Mouse (Mus musculus) v-Abl transformed pro-B cells (cell line): ENCODE results near the gene Vegfb.

Source experiments
- in situ Hi-C, 2 experiments: fragments of 400-800 bp; cut with MboI; formaldehyde crosslinking; loops; one replicate each; pipeline ENCODE4 v1.15.1; 2025; ENCODE audit not compliant: unreplicated experiment in 2 of 2

Vegfb gene

DNA sequence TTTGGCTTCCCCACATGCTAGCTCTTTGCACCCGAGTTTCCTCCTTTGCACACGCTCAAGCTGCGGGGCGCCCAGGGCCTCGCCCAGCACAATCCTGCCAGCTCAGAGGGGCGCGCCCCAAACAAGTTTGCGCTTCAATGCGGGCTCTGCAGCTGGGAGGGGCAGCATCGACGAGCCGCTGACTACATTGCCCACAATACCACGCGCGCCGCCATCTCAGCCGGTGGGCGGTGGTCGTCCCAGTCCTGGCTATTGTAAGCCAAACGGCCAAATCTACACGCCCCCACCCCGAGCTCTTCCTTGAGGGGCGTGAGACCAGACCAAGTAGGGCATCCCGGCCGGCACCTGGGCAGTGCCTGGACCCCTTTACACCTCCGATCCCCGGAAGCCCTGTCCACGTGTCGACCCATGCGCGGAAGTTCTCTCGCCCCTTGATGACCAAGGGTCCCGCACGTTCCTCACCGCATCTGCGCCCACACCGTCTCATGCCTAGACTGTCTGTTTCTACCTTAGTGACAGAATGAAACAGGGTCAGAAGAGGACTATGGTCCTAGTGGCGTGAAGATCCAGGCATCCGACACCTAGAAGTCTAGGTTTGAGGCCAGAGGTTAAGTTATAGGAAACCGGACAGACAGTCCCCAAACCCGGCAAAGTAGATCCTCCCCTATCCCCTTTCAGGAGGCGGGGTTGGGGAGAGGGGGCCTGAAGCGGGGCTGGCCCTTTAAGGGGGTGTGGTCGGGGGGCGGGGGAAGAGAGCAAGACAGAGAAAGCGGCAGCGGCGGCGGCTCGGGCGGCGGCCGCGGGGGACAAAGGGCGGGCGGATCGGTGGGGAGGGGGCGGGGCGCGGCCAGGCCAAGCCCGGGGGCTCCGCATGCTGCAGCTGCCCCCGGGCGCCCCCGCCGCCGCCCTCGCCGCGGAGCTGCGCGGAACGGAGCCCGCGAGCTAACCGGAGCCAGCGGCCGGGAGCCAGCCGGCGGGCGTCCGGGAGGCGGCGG, 12.9 kb downstream of the Vegfb start, which contains the start of gene Ppp1r14b:
Ppp1r14b (plus strand) TSS at position 758 of the 995 bp plus-strand sequence.
- in situ Hi-C loops = loop anchor here (5.0 kb wide), 2 partner anchors 48 to 52 kb away; partner anchors contain the start of gene Esrra (in 2 of the 2)

DNA sequence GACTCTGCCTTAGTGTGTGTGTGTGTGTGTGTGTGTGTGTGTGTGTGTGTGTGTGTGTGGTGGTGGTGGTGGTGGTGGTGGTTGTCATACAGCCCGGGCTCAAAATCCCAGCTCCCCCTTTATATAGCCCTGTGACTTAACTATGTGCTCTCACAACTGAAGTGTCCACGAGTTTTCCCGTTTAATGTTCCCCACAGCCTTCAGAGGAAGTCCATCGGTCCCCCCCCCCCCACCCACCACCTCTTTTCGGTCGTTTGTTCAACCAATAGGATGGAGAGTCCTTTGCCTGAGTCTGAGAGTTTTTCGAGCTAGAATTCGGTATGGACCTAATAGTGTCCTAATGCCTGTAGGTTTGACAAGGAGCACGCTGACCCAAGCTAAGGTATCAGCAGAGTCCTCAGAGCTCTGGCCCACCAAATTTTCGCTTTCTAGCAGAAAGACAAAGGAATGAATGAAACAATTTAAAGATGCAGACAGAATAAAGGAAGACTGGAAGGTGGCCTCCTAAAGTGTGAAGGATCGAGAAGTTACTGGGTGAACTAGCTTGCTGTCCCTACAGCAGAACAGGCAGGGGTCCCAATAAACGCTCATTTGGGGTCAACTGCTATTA, 13.8 kb downstream of the Vegfb start:
- in situ Hi-C loops = no loop called here

DNA sequence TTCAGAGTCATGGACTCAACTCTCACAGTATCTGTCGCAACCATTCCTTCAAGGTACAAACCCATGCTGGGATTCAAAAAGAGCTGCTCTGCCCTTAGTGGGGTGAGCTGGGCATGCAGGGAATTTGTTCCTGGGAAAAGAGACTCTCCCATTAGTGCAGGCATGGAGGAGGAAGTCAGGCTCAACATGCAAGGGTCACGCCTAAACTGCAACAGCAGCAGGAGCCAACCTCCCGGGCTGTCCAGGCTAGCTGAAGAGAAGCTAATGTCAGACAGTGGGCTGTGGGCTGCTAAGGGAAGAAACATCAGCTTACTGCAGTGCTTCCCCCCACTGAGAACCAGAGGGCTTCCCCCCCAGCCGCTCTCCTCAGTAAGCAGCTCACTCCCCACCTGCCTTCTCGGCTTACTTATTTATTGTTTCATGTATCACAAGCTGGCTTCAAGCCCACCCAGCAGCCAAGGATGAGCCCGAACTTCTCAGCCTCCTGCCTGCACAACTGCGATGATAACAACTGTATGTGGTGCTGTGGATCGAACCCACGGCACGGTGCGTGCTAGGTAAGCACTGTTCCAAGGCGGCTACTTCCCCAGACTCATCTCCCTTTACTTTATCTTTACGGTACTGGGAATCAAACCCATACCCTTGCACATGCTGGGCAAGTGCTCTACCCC, 15.1 kb downstream of the Vegfb start:
- in situ Hi-C loops = no loop called here

DNA sequence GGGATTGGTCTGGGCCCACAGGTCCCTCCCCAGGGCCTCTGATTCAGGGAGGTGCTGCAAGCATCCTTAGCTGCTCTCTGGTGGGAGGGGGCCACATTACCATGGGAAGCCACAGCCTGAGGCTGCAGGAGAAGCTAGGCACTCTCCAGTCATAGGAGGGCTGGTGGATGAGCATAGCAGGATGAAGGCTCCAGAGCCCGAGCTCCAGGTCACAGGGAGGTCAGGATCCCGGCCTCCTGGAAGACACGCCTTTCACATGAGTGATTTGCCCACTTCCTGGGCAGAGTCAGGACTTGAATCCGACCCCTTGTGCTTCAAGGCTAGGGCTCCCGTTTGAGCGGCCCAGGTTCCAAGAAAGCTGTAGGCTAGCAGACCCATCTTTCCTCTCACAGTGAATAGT, 15.8 kb downstream of the Vegfb start:
- in situ Hi-C loops = no loop called here

DNA sequence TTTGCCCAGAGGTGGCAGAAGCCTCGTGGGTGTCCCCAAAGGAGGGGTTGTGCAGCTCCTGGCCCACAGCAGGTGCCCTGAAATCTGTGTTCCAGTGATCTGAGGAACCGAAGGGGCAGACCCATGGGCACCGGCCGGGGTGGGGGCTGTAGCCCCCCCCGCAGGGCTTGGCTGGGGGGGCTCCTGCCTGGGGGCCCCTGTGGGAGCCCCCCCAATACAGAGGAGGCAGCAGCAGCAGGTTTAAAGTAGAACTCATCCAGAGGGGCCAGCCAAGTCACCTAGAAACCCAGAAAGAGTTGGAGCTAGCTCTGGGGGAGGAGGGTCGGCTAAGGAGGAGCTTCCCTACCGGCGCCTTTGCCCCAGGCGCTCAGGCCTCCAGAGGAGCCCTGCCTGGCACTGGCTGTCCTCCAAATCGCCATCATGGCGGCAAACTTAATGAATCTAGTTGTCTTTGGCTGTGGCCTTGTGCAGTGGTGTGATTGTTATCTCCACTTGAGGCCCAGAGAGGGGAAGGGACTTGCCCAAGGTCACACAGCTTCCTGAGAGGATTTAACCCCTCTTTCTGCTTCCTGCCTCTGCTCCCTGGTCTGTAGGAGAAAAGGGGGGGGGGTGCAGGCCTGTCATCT, 16.9 kb downstream of the Vegfb start:
- in situ Hi-C loops = no loop called here

DNA sequence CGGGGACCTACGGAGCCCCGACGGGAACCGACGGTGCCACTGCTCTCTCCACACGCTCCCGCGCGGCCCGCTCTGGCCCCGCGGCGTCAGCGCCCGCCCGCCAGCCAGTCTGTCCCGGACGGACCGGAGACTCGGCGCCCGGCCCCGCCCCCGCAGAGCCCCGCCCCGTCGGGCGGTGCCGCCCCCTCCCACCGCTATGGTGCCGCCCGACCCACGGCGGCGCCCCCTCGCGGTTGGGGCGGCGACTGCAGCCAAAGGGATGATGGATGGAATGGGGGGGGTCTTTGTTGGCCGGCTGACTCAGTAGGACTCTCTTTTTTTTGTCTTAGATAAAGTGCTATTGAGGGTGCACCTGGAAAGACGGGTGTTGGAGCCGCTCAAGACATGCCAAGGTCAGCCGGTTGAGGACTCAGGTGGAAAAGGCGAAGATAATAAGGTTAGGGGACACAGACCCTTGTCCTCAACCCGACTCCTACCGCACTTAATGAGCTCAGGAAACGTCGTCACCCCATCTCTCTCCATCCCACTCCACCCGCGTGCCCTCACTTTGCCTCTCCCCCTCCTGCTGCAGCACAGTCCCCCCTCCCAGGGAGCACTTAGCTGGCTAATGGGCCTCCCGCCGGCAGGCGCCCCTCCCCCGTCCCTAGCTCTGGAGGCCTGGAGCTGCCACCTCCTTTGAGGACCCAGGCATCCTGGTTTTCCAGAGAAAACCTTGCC, 17.6 kb downstream of the Vegfb start:
- in situ Hi-C loops = no loop called here

DNA sequence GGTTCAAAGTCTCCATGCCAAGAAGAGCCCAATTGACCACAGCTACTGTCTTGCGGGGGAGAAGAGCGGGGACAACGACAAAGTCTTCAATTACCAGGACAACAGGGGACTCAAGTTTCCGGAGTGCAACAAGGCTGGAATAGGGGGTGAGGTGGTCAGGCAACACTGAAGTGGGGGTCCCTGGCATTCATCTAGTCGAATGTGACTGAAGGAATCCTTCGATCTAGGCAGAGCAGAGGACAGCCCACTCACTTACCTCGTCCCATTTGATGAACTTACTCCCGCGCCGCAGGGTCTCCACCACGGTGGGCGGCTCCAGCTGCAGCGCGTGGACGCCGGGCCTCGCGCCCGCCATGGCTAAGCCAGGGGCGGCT, 18.2 kb downstream of the Vegfb start:
- in situ Hi-C loops = no loop called here

DNA sequence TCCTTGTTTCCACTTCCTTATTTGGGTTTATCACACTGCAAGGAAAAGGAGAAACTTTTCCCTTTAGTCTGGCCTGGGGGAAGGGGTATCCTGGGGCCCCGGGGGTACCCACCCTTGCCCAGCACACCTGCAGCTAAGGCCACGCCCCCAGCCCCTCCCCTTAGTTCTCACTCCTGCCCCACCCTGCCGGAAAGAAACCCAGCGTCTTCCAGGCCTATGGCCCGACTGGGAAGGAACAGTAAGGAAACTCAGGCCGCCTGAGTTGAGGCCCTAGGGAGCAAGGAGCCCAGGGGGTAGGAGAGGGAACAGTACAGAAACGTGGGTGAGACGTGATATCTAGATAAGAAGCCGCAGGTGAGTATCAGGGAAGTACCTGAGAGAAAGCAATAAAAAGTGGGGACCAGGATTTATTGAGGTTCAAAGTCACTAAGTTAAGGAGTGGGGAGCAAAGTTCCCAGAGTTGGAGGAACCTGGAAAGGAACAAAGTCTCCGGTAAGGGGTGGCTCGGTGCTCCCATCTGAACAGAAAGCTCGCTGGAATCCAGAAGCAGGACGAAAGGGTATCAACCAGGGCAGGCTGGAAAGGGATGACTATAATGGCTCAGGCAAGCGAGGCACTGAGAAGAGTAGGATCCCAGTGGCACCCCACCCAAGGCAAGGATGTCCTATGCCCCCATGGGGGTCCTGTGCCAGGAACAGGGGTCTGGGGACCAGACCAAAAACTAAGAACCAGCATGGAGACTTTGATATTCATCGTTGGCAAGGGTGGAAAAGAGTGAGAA, 18.8 kb downstream of the Vegfb start:
- in situ Hi-C loops = no loop called here

DNA sequence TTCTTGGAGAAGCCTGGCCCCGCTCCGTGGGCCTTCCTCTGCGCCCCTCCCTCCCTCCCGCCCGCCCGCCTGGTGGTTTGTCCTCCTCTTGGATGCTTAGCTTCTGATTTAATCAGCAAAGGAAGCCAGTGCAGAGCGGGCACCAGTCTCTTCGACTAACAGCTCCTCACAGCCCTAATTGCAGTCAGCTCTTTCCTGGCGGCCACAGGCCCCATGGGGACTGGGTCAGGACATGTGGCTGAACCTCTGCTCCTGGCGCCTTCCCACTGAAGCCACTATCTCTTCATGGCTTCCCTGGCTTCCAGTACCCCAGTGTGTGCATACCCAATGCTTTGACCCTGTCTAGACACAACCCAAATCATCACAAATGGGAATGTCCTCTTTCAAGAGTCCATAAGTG, 31.0 kb downstream of the Vegfb start:
- in situ Hi-C loops = no loop called here

DNA sequence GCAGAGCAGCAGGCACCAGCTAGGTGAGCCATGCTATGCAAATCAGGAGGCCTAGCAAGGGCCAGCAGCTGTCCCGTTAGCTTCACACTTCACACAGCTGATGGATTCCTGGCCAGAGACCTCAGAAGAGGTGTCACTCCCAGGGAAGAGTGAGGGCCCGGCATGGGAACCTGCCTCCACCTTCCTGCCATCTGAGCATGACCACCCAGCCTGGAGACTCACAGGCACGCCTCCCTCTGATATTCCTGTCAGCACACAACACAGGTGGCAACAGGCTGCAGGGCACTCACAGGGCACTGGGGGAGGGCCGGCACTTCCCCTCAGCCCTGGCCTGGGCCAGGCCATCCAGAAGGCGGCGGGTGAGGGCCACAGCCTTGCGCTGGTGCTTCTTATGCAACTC, 32.0 kb downstream of the Vegfb start:
- in situ Hi-C loops = no loop called here

DNA sequence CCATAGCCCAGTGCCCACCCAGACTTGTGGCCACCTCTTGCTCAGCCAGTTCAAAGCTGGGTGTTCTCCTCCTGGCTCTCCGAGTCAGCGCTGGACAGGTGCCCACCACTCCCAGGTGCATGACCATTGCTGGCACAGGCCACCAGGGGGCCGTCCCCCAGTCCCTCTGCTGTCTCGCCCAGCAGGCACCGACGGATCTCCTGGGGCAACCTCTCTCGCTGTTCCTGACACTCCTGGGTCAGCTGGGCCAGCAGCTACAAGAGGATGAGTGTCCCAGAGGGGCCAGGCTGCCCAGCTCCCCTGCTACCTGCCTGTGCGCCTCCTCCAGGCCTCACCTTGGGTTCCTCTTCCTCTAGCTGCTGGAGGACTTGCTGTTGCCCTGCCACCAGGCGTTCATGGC, 33.4 kb downstream of the Vegfb start:
- in situ Hi-C loops = no loop called here

DNA sequence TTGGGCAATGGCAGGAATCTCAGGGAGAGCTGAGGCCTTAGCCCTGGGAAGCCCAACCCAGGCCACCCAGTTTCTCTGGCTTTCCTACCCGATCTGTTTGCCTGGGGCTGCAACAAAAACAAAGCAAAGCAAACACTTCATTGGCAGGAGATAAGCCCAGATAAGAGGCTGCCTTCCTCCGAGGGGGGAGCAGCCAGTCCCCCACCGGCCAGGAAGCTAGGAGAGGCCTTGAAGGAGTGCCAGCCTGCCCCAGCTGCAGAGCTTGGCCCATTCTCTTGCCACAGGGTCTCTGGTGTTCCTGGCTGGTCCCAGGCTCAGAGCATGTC, 34.8 kb downstream of the Vegfb start:
- in situ Hi-C loops = no loop called here

DNA sequence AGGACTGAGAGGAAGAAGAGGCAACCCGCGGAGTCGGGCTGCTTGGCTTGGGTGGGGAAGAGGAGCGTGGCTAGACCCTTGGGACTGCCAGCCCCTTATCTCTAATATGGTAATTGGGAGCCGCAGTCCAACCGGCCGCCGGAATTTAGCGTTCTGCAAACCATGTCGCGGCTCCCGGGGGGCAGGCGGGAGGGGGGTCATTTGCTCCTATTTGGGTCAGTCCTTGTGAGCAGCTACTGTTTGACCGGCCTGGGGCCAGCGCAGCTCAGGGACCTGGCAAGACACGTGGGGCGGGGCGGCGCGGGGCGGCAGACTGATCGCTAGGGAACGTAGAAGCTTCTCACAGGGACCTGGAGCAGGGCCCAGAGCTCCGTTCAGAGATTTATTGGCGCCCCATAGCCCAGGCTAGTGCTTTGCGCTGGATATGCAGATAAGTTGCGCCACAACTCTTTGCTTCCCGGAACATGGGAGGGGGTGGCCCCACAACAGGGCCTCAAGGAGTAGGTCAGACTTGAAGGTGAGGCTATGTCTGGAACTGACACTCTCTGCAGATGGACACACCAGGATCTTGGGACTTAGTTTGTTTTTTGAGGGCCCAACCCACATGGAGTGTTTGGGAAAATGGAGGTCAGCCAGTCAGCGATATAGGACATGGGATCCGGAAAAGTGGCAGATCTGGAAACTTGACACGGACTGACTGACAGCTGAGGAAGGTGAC, 35.3 kb downstream of the Vegfb start:
- in situ Hi-C loops = no loop called here

DNA sequence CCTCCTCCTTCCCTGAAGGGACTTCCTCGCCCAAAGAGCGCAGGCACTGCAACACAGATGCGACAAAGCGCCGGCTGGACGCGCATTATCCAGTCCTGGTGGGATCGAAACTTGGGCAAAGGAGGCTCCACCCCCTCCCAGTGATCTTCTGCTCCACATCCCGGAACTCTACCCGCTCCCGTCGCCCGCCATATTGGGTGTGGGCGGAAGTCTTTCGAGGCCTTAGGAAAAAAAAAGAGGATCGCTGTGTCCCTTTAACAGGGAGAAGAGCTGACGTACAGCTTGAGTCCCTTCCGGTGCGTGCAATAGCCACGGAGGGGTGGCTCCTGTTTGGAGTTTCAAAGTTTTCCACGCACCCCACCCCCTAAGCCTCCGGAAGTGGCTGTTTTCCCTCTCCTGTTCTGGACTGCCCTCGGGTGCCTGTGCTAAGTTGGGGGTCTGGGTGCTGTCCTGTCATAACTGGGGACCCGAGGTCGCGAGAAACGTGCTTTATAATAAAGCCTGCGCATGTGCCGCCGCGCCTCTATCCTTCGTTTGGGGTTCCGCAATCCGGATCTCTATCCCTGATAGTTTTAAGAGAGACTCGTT, 36.0 kb downstream of the Vegfb start:
- in situ Hi-C loops = no loop called here

DNA sequence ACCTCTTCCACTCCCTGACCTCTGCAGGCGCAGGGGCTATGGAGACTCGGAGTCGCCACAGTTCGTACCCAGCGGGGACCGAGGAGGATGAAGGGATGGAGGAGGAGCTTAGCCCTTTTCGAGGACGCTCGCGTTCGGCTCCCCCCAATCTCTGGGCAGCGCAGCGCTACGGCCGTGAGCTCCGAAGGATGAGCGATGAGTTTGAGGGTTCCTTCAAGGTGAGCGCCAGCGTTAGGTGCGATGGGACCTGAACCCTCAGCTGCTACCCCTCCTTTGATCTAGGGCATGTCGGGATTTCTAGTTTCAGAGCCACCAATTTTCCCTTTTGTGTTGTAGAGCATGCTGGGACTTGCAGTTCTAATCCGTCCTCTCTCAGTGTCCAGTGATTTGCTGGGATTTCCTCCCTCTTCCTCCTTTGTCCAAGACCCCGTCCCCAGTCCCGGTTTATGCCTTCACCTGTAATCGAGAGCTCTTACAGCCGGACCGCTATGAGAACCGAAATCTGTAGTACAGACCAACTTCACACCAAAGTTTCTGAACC, 36.8 kb downstream of the Vegfb start:
- in situ Hi-C loops = no loop called here

DNA sequence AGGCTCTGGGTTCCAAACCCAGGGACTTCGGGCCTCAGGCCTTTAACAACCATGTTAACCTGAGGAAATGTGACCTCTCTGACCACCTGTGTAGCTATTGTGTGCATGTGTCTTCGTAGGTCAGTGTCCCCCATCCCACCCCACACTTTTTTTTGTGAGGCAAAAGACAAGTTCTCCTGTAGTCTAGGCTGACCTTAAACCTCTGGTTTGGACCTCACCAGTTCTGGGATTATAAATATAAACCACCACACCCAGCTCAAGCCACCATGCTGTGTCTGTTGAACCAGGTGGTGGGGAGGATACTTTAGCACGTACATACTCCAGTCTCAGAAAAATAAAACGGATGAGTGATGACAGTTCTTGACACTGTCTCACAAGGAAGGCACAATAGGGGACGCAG, 37.5 kb downstream of the Vegfb start:
- in situ Hi-C loops = no loop called here

DNA sequence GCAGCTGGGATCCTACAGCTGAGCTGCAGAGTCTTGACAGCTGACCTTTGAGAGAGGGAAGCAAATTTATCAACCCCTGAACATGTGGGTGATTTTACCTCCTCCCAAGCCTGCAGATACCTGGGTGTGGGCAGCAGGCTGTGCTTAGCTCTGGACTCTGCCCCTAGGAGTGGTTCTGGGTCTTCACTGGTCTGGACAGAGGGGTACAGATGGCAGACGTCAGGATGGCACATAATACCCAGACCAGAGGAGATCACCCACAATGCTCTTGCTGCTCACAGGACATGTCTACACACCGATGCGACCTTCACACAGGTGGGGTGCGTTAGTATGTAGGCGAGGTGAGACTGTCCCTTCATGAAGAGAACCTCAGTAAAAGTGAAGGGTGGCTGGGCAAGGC, 37.9 kb downstream of the Vegfb start:
- in situ Hi-C loops = no loop called here

DNA sequence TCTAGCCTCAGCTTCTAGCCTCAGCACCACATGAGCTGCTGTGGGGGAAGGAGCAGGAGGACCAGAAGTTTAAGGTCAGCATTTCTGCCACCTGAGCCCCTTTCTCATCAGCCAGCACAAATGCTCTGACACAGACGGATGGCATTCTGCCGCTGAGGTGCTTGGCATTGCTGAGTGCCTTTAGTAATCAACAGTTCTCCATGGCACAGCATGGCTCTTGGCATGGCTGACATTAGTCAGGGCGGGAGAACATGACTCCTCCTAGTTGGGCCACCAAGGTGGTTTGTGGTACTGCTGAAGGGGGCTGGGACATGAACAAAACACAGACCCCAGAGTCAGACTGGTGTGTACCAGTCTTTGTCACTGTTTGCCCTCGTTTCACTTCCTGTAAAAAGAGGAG, 39.3 kb downstream of the Vegfb start:
- in situ Hi-C loops = no loop called here
